Mouse (Mus musculus) hematopoietic stem cell, adult 5-6 weeks (primary cell): Measurements from ENCODE around the gene Erf. TPM values are rescaled to one million over a fixed set of nuclear protein-coding genes. Genes with fewer than 3 reads are reported as not detected.

Source experiments
- ATAC-seq, 2 experiments: fragments of 125-278 bp in 1 of 2; replicated peaks in 1 of 2; 2 replicates each; pipeline ENCODE4 v1.8.0; 2016 to 2017; ENCODE audit warnings: inconsistent platforms in 2 of 2, mild to moderate bottlenecking in 2 of 2, moderate number of reproducible peaks in 2 of 2, low read depth in 1 of 2, moderate TSS enrichment in 1 of 2; ENCODE audit not compliant: low FRiP score in 2 of 2, poor library complexity in 2 of 2, severe bottlenecking in 2 of 2, insufficient read depth in 1 of 2, low TSS enrichment in 1 of 2
- total RNA-seq: library from RNA; stranded (forward); fragments of 172-1452, 232-1000 nt; gene quantifications from 2 replicates; pipeline ENCODE4 v1.2.3, GENCODE M21; 2017

The Erf gene
- total RNA-seq, 1 experiment from 2014 or later, result 14.1 TPM

DNA sequence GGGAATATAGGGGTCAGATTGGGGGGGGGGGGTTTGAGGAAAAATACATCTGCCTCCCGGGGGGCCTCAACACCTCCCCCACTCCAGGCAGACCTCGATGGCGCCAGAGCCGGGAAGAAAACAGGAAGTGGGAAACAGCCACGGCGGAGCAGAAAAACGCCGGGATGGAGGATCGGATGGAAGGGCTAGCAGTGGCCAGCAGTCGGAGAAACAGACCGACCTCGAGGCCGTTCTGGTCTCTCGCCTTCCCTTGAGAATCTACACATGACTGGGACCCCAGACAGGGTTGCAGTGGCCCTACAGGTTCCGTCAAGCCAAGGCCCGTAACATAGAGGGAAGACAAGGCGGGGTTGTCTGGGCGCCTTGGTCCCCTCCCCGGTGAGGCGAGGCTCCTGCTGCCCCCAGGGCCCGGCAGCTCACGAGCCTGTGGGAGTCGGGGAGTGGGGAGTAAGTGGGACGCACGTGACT, 1.7 kb downstream of the Erf start:
- ATAC-seq, result peak in 1 of 2 experiments; percentile 10; a peak in 1 of 4 replicates

DNA sequence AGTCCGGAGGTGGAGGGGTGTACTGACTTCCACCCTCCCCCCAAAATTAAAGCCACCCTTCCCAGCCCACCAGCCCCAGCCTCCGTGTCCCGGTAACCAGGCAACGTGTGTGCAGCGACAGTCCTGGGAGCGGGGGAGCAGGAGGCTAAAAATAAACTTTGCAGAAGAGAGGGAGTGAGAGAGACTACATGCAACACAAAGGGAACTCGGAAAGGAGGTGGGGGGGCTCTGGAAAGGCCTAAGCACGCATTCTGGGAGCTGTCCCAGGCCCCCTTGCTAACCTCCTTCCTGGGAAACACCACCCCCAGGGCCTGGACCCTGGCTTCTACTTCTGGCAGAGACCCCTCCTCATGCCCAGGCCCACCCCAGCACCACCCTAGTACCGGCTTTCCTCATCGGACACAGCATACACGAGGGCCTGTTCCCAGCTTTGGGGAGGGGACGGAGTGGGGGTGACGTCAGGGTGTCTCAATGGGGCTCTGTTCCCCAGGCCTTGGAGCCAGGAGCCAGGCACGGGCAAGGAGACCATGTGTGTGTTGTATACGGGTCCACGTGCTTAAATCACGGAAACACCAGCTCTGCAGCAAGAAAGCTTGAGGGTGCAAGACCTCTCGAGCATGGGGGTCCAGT, 2.4 kb downstream of the Erf start:
- ATAC-seq, result peak in 1 of 2 experiments; percentile 14; a peak in 2 of 4 replicates

- no peak for ATAC-seq
Observed at GRCm38 (mm10) chr7:25247498-25247897, 3.1 kb downstream of the Erf start.

DNA sequence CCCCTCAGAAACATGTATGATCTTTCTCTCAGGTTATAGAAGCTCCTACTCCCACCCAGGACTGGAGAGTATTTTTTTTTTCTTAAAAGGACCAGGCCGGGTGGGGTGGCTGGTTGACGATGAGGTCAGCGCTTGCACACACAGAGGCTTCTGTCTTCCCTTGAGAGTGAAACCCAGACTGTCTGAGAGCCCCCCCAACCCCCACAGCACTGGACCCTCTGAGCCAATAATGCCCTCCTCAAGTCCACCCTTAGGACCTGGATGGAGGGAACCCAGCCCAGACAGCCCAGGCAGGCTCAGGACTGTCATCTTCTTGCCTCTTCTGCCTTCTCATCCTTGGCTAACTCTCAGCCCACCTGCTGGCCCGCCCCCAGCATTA, 3.8 kb downstream of the Erf start:
- ATAC-seq, result no peak

DNA sequence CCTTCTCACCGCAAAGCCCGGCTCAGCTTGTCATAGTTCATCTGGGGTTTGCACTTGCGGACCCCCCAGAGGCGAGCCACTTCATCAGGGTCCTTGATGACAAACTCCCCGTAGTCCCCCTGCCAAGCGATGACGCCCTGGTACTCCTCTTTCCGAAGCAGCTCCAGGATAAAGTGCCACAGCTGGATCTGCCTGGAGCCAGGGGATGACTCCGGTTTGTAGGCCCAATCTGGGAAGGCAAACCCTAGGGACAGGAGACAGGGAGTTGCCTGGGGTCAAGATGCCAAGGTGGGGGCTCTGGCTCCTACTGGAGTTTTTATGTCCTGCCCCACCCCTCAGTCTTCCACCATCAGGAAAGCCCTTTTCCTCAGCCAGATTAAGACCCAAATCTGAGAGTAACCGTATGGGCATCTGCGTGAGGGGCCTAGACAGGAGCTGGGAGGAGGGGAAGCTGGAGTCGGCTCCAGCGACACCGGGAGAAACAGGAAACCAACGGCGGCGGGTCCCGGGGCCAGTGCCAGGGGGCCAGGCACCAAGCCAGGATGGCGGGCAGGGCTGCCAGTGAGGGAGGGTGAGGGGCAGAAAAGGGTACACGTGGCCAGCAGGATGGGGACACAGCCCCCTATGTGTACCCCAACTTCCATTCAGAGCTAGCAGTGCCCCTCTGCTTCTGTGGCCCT, 4.3 kb downstream of the Erf start:
- ATAC-seq, result no peak

- no peak for ATAC-seq
Observed at GRCm38 (mm10) chr7:25244562-25245369, 5.8 kb downstream of the Erf start.

DNA sequence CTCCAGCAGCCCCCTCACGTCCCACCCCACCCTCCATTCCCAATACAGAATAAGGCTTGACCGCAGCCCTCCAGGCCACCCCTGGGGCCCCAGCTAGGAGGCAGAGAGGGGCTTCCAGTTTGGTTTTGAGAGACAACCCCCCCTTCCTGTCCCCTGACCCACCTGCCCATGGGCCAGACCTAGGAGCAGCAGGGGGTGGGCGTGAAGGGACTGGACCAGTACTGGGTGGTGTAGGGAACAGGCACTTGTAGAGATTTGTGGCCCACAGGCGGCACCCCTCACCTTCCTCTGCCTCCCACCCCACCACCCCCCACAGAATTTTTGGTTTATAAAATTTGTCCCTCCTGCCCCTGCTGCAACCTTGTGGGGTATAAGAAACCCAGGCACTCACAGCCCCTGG, 7.2 kb downstream of the Erf start:
- no peak for ATAC-seq

- no peak for ATAC-seq
Observed at GRCm38 (mm10) chr7:25241062-25241461, 9.5 kb downstream of the Erf start.

DNA sequence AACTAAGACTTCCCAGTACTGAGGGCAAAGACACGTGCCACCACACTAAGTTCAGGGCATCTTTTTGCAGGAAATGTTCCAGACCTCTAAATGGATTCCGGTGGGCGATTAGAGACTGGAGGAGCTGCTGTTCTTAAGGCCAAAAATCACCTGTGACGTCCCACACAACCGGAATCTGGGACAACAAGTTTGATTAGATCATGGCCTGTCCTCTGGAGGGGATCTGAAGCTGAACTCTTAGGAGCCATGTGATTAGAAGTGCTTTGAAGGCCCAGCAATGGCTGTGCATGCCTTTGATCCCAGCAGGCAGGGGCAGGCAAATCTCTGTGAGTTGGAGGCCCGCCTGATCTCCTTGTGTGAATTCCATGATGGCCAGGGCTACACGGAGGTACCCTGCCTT, 9.9 kb downstream of the Erf start:
- no peak for ATAC-seq

DNA sequence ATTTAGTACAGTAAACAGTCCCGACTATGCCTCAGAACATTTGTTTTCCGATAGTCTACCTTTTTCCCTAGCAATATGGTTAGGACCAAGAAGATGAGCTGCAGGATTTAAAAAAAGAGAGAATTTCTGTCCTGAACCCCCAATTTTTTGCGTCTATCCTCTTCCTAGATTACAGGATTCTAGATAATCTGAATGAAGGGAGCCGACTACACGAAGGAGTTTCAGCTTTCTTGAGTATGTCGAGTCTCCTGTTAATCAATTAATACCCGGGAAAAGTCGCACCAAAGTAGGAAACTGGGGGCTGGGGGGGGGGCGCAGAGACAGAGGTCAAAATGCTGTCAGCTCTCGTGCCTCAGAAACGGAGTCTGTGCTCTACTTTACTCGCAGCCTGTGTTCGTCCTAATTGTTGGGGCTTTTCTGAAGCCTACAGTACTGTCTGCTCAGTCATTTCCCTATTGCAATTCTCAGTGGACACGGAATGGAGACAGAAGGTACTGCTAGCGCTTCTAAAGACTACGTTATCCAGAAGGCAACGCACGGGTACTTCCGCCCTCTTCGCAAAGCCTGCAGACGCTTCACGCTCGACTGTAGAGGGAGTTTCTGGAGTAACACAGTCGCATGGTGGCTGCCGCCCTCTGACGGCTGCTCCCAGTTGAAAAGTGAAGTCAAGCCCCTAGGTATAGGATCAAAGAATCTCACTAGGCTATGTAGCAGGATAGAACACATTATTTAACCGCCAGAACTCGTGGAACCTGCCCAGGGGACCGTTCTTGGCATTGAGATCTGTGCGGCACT, 11.5 kb downstream of the Erf start:
- peak; percentile 77 to 78 for ATAC-seq

- ATAC-seq, result peak; percentile 81 to 84
Observed at GRCm38 (mm10) chr7:25238015-25238706, 12.4 kb downstream of the Erf start.

- ATAC-seq, result peak; percentile 77 to 79
Observed at GRCm38 (mm10) chr7:25237249-25238014, 13.1 kb downstream of the Erf start, which contains the start of gene Gsk3a. Gsk3a (minus strand) TSS chr7:25237851.

DNA sequence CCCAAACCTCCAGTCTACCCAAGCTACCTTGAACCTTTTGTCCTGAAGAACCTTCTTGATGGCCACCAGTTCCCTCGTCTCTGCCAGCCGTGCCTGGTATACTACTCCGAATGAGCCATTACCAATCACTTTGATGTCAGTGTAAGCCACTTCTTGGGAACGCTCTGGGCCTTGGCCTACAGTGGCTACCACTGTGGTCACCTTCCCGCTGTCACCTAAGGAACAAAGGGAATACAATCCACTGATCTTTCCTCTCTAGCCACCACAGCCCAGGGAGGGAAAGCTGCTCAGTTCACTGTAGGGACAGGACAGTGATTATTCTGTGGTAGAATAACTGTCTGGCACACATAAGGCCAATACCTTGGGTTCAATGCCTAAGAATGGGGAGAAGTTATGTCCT, 15.0 kb downstream of the Erf start:
- no peak for ATAC-seq

DNA sequence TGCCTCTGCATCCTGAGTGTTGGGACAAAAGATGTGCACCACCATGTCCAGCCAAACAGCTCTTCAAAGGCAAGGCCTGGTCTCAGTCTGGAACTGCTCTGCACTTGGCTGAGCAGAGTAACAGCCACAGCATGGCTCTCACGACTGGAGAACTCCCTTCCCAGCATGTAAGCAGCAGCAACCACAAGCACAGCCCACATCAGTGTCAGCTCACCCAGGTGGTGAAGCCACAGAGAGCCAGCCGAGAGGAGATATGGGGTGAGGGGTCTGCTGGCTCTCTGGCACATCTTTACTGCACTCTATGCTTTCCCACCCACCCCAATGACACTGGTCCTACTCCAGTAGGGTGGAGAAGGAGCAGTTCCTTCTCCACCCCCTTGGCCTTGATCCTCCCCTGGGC, 17.5 kb downstream of the Erf start:
- no peak for ATAC-seq

DNA sequence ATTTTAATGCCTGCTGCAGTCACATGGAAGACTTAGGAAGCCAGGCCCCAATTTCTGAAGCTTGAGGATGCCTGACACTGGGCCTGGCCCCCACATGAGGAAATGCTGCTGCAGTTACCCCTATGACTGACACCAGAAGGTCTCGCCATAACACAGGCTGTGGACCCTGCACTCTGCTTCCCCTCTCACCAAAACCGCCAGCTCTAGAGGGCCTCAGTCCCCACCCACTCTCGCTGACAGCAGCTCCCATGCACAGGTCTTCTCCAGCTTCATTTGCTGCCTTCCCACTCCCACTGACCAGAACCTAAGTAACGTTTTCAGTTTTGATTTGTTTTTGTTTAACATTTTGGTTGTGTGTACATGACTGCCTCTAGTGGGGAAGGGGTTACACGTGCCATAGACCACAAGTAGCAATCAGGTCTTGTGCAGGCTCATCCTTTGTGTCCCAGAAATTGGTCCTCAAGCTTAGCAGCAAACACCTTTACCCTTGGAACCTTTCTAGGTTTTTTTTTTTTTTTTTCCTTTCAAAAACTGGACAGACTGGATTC, 18.4 kb downstream of the Erf start:
- ATAC-seq, result no peak

- no peak for ATAC-seq
Observed at GRCm38 (mm10) chr7:25230690-25231285, 19.8 kb downstream of the Erf start.
